Mouse (Mus musculus) cerebellum, postnatal 14 days (tissue): ENCODE data around the gene Cog3.
"Not testable (repeated sequence)": the region's sequence is repeated elsewhere in the genome, so short reads cannot be mapped to it uniquely, and the experiment has no call there.

ENCODE experiments used
- DNase-seq, 2 experiments: peaks; one replicate each; pipeline ENCODE4 v3.0.0; 2021; ENCODE audit warnings: mixed read lengths in 2 of 2

The Cog3 gene

GRCm38 (mm10) chr14:75753991-75754817 lies at the start of gene Cog3:
TSS of gene Cog3 (minus strand) at chr14:75754517.
- peak; percentile 99 for DNase-seq

- no peak for DNase-seq
Observed at GRCm38 (mm10) chr14:75797769-75798386, 43.6 kb upstream of the Cog3 start.

- DNase-seq = no peak
Observed at GRCm38 (mm10) chr14:75795918-75796317, 41.6 kb upstream of the Cog3 start.

- DNase-seq = no peak
Observed at GRCm38 (mm10) chr14:75794726-75795125, 40.4 kb upstream of the Cog3 start.

GRCm38 (mm10) chr14:75794324-75794723 lies 40.0 kb upstream of the Cog3 start:
- DNase-seq = no peak

- DNase-seq = no peak
Observed at GRCm38 (mm10) chr14:75793110-75793509, 38.8 kb upstream of the Cog3 start.

- no peak for DNase-seq
Observed at GRCm38 (mm10) chr14:75791372-75791771, 37.1 kb upstream of the Cog3 start.

- no peak for DNase-seq
Observed at GRCm38 (mm10) chr14:75790411-75790996, 36.2 kb upstream of the Cog3 start.

- DNase-seq = no peak
Observed at GRCm38 (mm10) chr14:75789291-75789690, 35.0 kb upstream of the Cog3 start.

GRCm38 (mm10) chr14:75787794-75788175 lies 33.5 kb upstream of the Cog3 start:
- DNase-seq = no peak

GRCm38 (mm10) chr14:75786868-75787793 lies 32.8 kb upstream of the Cog3 start, which contains the start of gene Slc25a30:
TSS of gene Slc25a30 (minus strand) at chr14:75787037.
- DNase-seq = peak; percentile 96 to 97

- DNase-seq = peak in 1 of 2 experiments; percentile 75
Observed at GRCm38 (mm10) chr14:75786424-75786867, 32.1 kb upstream of the Cog3 start.

- DNase-seq = no peak
Observed at GRCm38 (mm10) chr14:75779913-75780312, 25.6 kb upstream of the Cog3 start.

- no peak for DNase-seq
Observed at GRCm38 (mm10) chr14:75776637-75777036, 22.3 kb upstream of the Cog3 start.

- no peak for DNase-seq
Observed at GRCm38 (mm10) chr14:75773431-75773830, 19.1 kb upstream of the Cog3 start.

- not testable (repeated sequence) for DNase-seq
Observed at GRCm38 (mm10) chr14:75772407-75772806, 18.1 kb upstream of the Cog3 start.

- DNase-seq = no peak
Observed at GRCm38 (mm10) chr14:75771101-75771501, 16.8 kb upstream of the Cog3 start.

- DNase-seq = no peak
Observed at GRCm38 (mm10) chr14:75769334-75769733, 15.0 kb upstream of the Cog3 start.

- DNase-seq = no peak
Observed at GRCm38 (mm10) chr14:75768275-75768608, 13.9 kb upstream of the Cog3 start.

- peak; percentile 84 for DNase-seq
Observed at GRCm38 (mm10) chr14:75767492-75768274, 13.4 kb upstream of the Cog3 start.

GRCm38 (mm10) chr14:75761028-75761805 lies 6.9 kb upstream of the Cog3 start:
- peak; percentile 67 to 72 for DNase-seq
